Mouse (Mus musculus) lung, postnatal 0 days (tissue): ENCODE measurements around the gene Rpl9-ps6.

ENCODE experiments used
- CTCF ChIP-seq: IDR thresholded peaks from 2 replicates; pipeline ENCODE4 v1.5.1; 2016; ENCODE audit warnings: antibody characterized with exemption, mild to moderate bottlenecking
- EP300 ChIP-seq: IDR thresholded peaks from 2 replicates; pipeline ENCODE4 v1.6.1; 2016; ENCODE audit warnings: antibody characterized with exemption, mild to moderate bottlenecking, control low read depth

- TF ChIP-seq CTCF, result no peak
- TF ChIP-seq EP300, result no peak
Observed at GRCm38 (mm10) chr19:32416692-32417317, 49.6 kb downstream of the Rpl9-ps6 start.
